Mouse (Mus musculus): Measurements from ENCODE around the gene Sash3.

The Sash3 gene

GRCm38 (mm10) chrX:48146262-48146661, at the start of gene Sash3:
Gene Sash3, plus strand, starts transcription at chrX:48146436.
- DNase-seq (ENCODE audit: low read depth), result no peak

- no peak for DNase-seq (ENCODE audit: low read depth)
Measured at GRCm38 (mm10) chrX:48096580-48096979, 49.7 kb upstream of the Sash3 start.

- DNase-seq (ENCODE audit: low read depth), result no peak
Measured at GRCm38 (mm10) chrX:48098470-48099129, 47.6 kb upstream of the Sash3 start.

GRCm38 (mm10) chrX:48099871-48100270, 46.4 kb upstream of the Sash3 start:
- DNase-seq (ENCODE audit: low read depth), result no peak

GRCm38 (mm10) chrX:48103256-48103655, 43.0 kb upstream of the Sash3 start:
- no peak for DNase-seq (ENCODE audit: low read depth)

- no peak for DNase-seq (ENCODE audit: low read depth)
Measured at GRCm38 (mm10) chrX:48104736-48105441, 41.3 kb upstream of the Sash3 start.

GRCm38 (mm10) chrX:48106226-48106625, 40.0 kb upstream of the Sash3 start:
- no peak for DNase-seq (ENCODE audit: low read depth)

GRCm38 (mm10) chrX:48108394-48109315, 37.6 kb upstream of the Sash3 start, which contains the start of gene Xpnpep2:
Gene Xpnpep2, plus strand, starts transcription at chrX:48108725.
- no peak for DNase-seq (ENCODE audit: low read depth)

- DNase-seq (ENCODE audit: low read depth), result no peak
Measured at GRCm38 (mm10) chrX:48109316-48109655, 37.0 kb upstream of the Sash3 start.

- DNase-seq (ENCODE audit: low read depth), result no peak
Measured at GRCm38 (mm10) chrX:48119294-48119693, 26.9 kb upstream of the Sash3 start.

- no peak for DNase-seq (ENCODE audit: low read depth)
Measured at GRCm38 (mm10) chrX:48124132-48125071, 21.8 kb upstream of the Sash3 start.

GRCm38 (mm10) chrX:48126903-48127476, 19.2 kb upstream of the Sash3 start:
- DNase-seq (ENCODE audit: low read depth), result no peak

- DNase-seq (ENCODE audit: low read depth), result no peak
Measured at GRCm38 (mm10) chrX:48127502-48128218, 18.6 kb upstream of the Sash3 start.

GRCm38 (mm10) chrX:48129167-48129566, 17.1 kb upstream of the Sash3 start:
- no peak for DNase-seq (ENCODE audit: low read depth)

- DNase-seq (ENCODE audit: low read depth), result no peak
Measured at GRCm38 (mm10) chrX:48136935-48137334, 9.3 kb upstream of the Sash3 start.

GRCm38 (mm10) chrX:48138011-48138410, 8.2 kb upstream of the Sash3 start:
- DNase-seq (ENCODE audit: low read depth), result no peak

GRCm38 (mm10) chrX:48138539-48139275, 7.5 kb upstream of the Sash3 start:
- DNase-seq (ENCODE audit: low read depth), result no peak

- no peak for DNase-seq (ENCODE audit: low read depth)
Measured at GRCm38 (mm10) chrX:48139368-48140285, 6.6 kb upstream of the Sash3 start.
